Mouse (Mus musculus): ENCODE data around the gene Syngr1.

The Syngr1 gene

DNA sequence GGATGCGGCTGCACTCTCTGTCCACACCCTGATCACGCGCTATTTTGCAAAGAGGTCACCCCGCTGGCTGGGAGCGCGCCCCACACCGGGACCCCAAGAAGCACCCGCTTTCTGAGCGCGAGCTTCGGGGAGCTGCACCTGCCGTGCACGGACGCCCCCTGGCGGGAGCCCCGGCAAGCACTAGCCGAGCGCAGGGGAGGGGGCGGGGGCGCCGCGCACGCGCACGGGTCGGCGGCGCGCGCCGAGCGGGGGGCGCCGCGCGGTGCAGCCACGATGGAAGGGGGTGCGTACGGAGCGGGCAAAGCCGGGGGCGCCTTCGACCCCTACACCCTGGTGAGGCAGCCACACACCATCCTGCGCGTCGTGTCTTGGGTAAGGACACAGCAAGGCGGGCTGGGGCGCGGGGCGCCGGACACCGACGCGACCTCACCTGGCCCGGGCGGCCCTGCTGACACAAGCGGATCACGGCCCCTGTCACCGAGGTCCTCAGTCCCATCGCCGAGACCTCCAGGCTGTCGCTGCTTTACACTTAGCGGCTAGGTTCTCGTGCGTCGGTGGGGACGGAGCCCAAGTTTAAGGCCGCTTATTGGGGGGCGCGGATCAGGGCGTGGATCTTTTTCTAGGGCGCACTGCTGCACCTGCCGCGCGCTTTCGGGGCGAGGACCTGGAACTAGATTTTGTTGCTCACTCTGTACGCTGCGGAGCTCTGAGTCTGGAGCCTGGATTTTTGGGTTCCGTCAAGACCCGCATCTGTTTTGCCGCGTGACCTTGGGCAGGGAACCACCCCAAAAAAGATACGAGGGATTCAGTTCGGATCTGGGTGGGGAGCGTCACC is at the start of gene Syngr1, which contains the start of gene Rpl3:
Gene Syngr1, plus strand, starts transcription at position 214 of the 835 bp plus-strand sequence.
Gene Rpl3, minus strand, starts transcription at position 748 of the 835 bp plus-strand sequence.
- DNase-seq (ENCODE audit: low spot score), result peak; percentile 43

DNA sequence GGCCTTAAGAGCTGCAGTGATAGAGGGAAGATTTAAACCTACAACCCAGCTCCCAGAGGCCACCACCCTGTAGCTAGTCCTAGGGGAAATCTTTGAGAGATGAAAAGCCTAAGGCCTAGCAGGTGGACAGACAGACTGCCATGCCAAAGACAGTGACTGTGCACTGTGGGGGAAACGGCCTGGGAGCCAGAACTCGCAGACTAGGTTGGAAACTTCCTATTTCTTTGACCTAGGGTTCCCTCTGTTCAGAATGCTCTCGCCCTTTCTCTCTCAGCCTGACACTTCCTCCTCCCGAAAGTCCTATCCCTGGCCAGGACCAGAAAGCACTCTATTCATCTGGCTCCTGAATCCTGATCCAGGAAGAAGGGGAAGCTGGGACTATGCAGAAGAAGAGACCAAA is 49.0 kb upstream of the Syngr1 start:
- DNase-seq (ENCODE audit: low spot score), result no peak

DNA sequence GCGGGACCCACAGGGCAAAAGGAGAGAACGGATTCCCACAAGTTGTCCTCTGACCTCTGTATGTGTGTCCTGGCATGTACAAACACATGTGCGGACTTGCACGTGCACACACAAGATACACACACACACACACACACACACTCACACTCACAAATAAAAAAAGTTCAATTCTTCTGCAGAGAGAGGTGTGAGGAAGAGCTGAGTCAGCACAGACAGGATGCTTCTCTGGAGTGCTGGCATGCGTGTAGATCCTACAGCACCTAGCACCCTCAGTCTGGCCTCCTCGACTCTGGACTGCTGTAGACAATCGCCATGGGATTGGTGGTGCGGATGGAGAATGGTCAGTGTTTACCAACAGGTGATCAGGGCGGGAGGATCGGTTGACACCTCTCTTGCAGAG is 46.9 kb upstream of the Syngr1 start:
- no peak for DNase-seq (ENCODE audit: low spot score)

DNA sequence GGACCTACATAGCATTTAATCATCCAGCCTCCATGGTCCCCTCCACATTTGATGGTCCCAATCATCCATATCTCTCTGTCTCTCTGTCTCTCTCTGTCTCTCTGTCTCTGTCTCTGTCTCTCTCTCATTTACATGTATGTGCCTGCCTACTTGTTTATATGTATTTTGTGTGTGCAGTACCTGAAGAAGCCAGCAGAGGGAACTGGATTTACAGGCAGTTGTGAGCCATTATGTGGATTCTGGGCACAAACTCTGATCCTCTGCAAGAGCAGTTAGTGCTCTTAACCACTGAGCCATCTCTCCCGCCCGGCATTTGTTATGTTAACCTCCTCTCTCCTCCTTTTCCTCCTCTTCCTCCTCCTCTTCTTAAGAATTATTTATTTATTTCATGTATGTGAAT is 45.4 kb upstream of the Syngr1 start:
- no peak for DNase-seq (ENCODE audit: low spot score)

- DNase-seq (ENCODE audit: low spot score), result no peak
Measured at GRCm38 (mm10) chr15:80047242-80047641, 43.9 kb upstream of the Syngr1 start.

- DNase-seq (ENCODE audit: low spot score), result no peak
Measured at GRCm38 (mm10) chr15:80047973-80048372, 43.2 kb upstream of the Syngr1 start.

- DNase-seq (ENCODE audit: low spot score), result no peak
Measured at GRCm38 (mm10) chr15:80050093-80050492, 41.0 kb upstream of the Syngr1 start.

- DNase-seq (ENCODE audit: low spot score), result no peak
Measured at GRCm38 (mm10) chr15:80051092-80051761, 39.9 kb upstream of the Syngr1 start.

DNA sequence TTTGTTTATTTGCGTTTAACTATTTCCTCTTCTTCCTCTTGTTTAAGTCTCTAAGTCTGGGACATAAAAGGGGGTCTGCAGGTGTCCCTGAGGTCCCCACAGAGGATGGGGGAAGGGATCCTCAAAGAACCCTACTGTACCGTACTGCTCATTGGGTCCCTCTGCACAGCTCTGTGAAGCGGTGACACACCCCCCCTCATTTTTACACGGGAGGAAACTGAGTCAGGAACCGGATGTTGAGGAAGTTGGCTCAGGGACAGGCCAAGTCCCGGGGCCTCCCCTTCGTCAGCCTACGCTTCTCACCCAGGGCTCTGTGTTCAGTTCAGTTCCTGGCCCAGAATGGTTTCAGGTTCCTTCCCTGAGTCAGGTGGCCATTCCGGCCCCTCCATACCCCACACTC is 39.4 kb upstream of the Syngr1 start:
- no peak for DNase-seq (ENCODE audit: low spot score)

- no peak for DNase-seq (ENCODE audit: low spot score)
Measured at GRCm38 (mm10) chr15:80053381-80054033, 37.6 kb upstream of the Syngr1 start.

GRCm38 (mm10) chr15:80054034-80054710 is 37.0 kb upstream of the Syngr1 start:
- DNase-seq (ENCODE audit: low spot score), result no peak

DNA sequence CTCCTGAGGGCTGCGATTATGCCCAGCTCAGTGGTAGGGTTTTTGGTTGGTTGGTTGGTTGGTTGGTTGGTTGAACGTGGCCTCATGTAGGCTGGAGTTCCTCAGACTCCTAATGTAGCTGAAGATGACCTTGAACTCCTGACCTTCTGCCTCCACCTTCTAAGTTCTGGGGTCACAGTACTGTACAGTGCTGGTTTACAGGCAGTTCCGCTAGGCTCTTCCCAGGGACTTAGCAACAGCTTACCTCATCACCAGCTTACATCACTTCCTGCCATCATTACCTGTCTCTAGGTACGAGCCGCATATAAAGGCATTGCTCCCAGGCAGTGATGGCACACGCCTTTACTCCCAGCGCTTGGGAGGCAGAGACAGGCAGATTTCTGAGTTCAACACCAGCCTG is 33.0 kb upstream of the Syngr1 start:
- DNase-seq (ENCODE audit: low spot score), result no peak

DNA sequence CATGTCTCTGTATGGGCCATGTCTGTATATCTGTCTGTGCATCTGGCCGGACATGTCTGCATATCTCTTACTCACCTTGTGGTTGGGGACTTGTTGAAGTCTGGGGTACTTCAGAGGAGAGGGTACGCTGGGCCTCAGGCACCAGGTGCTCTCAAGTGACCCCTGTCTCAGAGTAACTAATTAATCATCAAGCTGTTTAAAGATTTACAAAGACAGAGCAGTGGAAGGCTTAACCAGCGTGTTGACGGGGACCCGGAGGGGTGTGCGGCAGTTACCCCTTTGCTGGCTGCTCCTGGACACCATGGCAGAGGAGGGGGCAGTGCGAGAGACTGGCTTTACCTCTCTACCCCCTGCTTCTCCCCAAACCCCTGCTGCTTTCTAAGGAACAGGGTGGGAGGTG is 31.5 kb upstream of the Syngr1 start:
- peak; percentile 76 for DNase-seq (ENCODE audit: low spot score)

GRCm38 (mm10) chr15:80060356-80061070 is 30.6 kb upstream of the Syngr1 start:
- DNase-seq (ENCODE audit: low spot score), result no peak

DNA sequence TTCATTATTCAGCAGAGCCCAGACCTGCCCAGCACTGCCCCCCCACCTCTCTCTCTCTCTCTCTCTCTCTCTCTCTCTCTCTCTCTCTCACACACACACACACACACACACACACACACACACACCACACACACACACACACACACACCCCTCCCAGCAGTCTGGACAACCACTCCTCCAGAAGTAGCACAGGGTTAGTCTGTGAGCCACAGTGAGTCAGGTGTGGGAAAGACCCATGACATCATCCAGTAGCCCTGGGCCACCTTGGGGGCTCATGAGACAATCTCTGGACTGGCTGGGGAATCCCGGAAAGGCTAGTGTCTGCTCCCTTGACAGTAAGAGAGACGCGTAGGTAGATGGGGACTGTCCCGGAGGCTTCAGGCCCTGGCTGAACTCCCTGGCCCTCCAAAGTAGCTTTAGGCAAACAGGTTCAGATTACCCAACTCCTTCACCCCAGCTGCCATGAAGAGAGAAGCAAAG is 30.0 kb upstream of the Syngr1 start:
- no peak for DNase-seq (ENCODE audit: low spot score)

DNA sequence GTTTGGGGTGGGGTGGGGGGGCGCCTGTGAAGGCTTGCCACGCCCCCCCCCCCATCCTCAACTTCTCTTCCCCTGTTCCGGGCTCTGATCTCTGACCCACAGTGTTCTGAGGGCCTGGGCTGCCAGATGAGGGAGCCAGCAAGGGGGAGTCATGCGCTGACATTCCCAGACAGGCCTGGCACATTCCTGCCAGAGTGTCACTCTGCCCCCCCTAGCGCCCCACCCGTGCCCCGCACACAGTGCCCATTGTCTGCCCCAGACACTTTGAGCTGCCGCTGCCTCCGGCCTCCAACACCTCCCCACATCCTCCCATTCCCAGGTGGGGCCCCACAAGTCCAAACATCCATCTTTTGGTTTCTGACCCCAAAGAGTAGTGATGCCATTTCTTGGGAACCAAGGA is 28.8 kb upstream of the Syngr1 start:
- no peak for DNase-seq (ENCODE audit: low spot score)

DNA sequence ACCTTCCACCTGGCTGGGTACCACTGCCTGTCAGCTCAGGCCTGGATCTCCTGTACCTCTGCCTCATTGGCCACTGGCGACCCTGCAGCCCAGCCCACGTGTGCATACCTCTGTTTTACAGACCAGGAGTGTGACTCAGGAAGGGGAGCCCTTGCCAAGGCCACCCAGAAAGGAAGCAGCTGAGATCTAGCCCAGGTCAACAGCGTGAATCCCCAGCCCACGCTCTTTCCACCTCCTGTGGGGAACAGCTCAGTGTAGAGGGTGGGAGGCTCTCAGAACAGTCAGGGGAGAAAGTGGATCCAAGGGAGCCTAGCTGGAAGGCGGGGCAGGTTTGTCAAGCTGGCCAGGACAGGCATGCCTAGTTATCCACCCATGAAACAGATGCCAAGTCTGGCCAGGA is 28.3 kb upstream of the Syngr1 start:
- DNase-seq (ENCODE audit: low spot score), result no peak

GRCm38 (mm10) chr15:80064965-80065364 is 26.2 kb upstream of the Syngr1 start:
- peak; percentile 30 for DNase-seq (ENCODE audit: low spot score)

DNA sequence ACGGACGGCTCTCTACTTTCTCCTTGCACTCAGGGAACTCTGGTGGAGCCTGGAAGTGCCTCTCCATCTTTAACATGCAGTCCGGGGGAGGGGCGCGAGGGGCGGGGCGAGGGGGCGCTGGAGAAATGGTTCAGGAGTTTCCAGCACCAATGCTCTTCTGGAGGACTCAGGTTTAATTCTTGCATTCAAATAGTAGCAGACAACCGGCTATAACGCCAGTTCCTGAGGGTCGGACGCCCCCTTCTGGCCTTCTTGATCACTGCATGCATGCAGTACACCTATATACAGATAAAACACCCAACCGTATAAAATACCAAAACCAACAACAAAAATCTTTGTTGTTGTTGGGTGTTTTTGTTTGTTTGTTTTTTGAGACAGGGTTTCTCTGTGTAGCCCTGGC is 25.7 kb upstream of the Syngr1 start:
- peak; percentile 25 for DNase-seq (ENCODE audit: low spot score)

DNA sequence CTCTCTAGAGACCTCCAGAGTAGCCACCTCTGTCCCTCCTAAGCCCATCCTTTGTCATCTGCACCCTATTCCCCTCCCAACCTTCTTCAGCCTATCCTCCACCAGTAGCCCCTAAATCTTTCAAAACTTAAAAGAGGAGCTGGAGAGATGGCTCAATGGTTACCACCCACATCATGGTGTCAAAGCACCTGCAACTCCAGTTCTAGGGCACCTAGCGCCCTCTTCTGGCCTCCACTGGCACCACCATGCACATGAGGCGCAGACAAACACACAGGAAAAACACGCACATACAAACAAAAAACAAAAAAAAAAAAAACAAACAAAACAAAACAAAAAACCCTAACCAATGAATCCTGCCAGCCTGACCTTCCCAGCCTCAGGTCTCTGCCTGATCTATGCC is 24.6 kb upstream of the Syngr1 start:
- DNase-seq (ENCODE audit: low spot score), result no peak

GRCm38 (mm10) chr15:80069171-80069570 is 22.0 kb upstream of the Syngr1 start:
- no peak for DNase-seq (ENCODE audit: low spot score)
